Mouse (Mus musculus) heart, embryonic 15.5 days (tissue): ENCODE data around the gene Hsd11b1. TPM values are rescaled to one million over a fixed set of nuclear protein-coding genes. Genes with fewer than 3 reads are reported as not detected.
A peak's percentile ranks its signal among the peaks of the same experiment; 100 is the strongest.

Experiments used
- ATAC-seq: fragments of 200-750 bp; cut with Nextera tagmentation; replicated peaks from 2 replicates; pipeline ENCODE4 v1.8.0; 2017; ENCODE audit warnings: low read depth, moderate TSS enrichment; ENCODE audit not compliant: insufficient number of reproducible peaks, insufficient read depth, low FRiP score
- H3K27ac ChIP-seq: fragments of 300-500 bp; sonication (generic); 2 replicates; pipeline ENCODE4 v1.5.1; 2015; ENCODE audit warnings: mild to moderate bottlenecking, inconsistent platforms
- H3K27me3 ChIP-seq: fragments of 300-500 bp; sonication (generic); 2 replicates; pipeline ENCODE4 v1.6.1; 2015; ENCODE audit warnings: inconsistent platforms
- H3K36me3 ChIP-seq: fragments of 300-500 bp; sonication (generic); 2 replicates; pipeline ENCODE4 v1.6.1; 2015; ENCODE audit warnings: mild to moderate bottlenecking, inconsistent platforms
- H3K4me1 ChIP-seq: fragments of 300-500 bp; sonication (generic); replicated peaks from 2 replicates; pipeline ENCODE4 v1.6.1; 2015; ENCODE audit warnings: inconsistent platforms
- H3K4me2 ChIP-seq: fragments of 300-500 bp; sonication (generic); 2 replicates; pipeline ENCODE4 v1.6.1; 2015; ENCODE audit warnings: inconsistent platforms, mild to moderate bottlenecking, moderate library complexity
- H3K4me3 ChIP-seq: fragments of 300-500 bp; sonication (generic); 2 replicates; pipeline ENCODE4 v1.5.1; 2015; ENCODE audit warnings: mild to moderate bottlenecking, inconsistent platforms
- H3K9ac ChIP-seq: fragments of 300-500 bp; sonication (generic); 2 replicates; pipeline ENCODE4 v1.6.1; 2015; ENCODE audit warnings: mild to moderate bottlenecking, inconsistent platforms
- H3K9me3 ChIP-seq: fragments of 300-500 bp; sonication (generic); replicated peaks from 2 replicates; pipeline ENCODE4 v1.6.1; 2016; ENCODE audit warnings: inconsistent platforms
- WGBS: fragments of 180-500 bp; shearing (Covaris S2); methylation state at CpG from one replicate; pipeline ENCODE4 v1.1.7; 2015; ENCODE audit warnings: mixed read lengths; 5-methylcytosine and 5-hydroxymethylcytosine counted together
- polyA plus RNA-seq: library from polyadenylated mRNA; unstranded; fragments of >200 nt; fragmentation: Nextera tagmentation; extraction: Ambion mirVana; gene quantifications from 2 replicates; pipeline ENCODE4 v1.2.1, GENCODE M21; 2015

Hsd11b1 gene
- polyA plus RNA-seq, 1 experiment from 2014 or later = 1.9 TPM

DNA sequence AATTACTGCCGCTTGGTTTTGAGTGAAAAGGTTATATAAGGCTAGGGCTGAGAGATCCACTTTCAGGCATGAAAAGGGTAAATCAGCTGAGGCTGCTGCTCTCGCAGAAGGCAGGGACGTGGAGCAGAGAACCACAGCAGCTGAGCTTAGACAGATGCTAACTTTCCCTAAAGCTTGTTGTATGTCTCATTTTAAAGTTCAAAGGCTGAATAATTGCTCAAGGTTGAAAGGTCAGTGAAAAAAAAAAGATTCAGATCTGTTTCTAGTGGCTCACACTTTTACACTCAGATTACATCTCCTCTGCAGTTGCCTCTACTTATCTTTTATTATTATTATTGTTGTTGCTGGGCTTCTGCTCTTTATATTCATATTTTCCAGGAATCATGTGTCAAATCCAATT is 38.3 kb downstream of the Hsd11b1 start:
- no peak for ATAC-seq
- no peak overlapping the region for H3K4me3 ChIP-seq
- H3K4me2 ChIP-seq = no peak overlapping the region
- no peak overlapping the region for H3K9ac ChIP-seq
- no peaks in the 10 kb centered on the region for H3K4me1 ChIP-seq
- H3K9me3 ChIP-seq = no peaks in the 10 kb centered on the region
- no peaks in the 10 kb centered on the region for H3K36me3 ChIP-seq
- H3K27me3 ChIP-seq = no peaks in the 10 kb centered on the region
- WGBS = 56% methylated on average over 3 of the region's 3 CpGs
- H3K27ac ChIP-seq = no peak overlapping the region

DNA sequence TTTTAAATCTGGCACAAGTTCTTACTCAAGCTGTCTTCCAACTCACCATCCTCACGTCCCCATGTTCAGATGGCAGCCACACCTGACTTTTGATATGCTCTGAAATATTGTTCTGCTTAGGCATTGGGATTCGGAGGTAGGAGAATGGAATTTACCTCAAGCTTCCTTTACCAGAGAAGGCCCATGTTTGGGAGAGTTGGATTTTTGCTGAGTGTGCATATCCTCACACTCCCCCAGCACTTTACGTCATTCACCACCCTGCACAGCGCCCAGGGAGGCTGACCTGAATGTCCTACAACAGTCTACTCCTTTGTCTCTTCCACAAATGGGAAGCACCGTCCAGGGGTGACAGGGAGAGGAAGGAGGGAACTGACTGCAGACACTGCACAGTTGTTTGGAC is 43.5 kb downstream of the Hsd11b1 start:
- Histone ChIP-seq H3K4me1 (no peaks in the 10 kb centered on the region), H3K9me3 (no peaks in the 10 kb centered on the region), H3K27me3 (no peaks in the 10 kb centered on the region), H3K36me3 (no peaks in the 10 kb centered on the region), H3K27ac (no peak overlapping the region), H3K4me3 (no peak overlapping the region), H3K9ac (no peak overlapping the region), H3K4me2 (no peak overlapping the region)
- ATAC-seq = no peak
- WGBS = 45% methylated on average over 5 of the region's 5 CpGs

DNA sequence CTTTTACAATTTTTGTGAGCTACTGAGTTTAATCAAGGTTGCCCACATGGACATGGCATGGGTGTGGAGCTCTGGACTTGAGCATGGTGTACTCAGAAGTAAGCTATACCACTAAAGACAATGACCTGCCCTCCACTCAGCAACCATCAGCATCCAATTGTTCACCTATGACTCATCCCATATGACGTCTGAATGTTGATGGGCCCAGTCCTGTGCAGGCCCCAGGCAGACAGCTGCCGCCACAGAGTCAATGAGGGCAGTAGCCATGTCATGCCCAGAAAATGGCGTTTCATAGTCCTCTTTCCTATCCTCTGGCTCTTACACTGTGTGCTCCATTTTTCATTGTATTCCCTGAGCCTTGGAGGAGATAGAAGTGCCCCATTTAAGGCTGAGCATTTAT is 47.9 kb downstream of the Hsd11b1 start:
- no peak for ATAC-seq
- Histone ChIP-seq H3K4me2 (no peak overlapping the region), H3K9me3 (no peaks in the 10 kb centered on the region), H3K27me3 (no peaks in the 10 kb centered on the region), H3K4me1 (no peaks in the 10 kb centered on the region; the same call in 1 of the 2 replicates), H3K36me3 (no peaks in the 10 kb centered on the region), H3K4me3 (no peak overlapping the region), H3K27ac (no peak overlapping the region), H3K9ac (no peak overlapping the region)
- 66% methylated on average over 3 of the region's 3 CpGs for WGBS

DNA sequence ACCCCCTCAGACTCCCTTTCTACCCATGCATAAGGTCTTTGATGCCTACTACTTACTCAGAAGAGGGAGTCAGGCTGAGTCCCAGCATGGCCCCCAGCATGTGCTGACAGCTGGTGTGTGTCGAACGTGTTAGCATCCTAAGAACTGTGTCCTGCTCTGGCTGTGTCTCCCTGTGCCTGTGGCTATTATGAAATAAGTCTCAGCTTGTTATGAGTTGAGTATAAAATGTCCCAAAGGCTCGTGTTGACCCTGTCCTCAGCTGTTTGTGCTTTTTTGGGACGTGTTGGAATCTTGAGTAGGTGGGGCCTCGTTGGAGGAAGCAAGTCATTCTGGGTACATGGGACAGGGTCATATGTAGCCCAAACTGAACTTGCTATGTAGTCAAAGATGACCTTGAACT is 49.8 kb downstream of the Hsd11b1 start:
- Histone ChIP-seq H3K27ac (no peak overlapping the region), H3K36me3 (no peaks in the 10 kb centered on the region), H3K4me2 (no peak overlapping the region), H3K27me3 (no peaks in the 10 kb centered on the region), H3K9me3 (no peaks in the 10 kb centered on the region), H3K9ac (no peak overlapping the region), H3K4me3 (no peak overlapping the region), H3K4me1 (no peaks in the 10 kb centered on the region; the same call in 1 of the 2 replicates)
- 60% methylated on average over 5 of the region's 5 CpGs for WGBS
- ATAC-seq = 0 out of 2 replicates have a peak, but pooled peaks have one; percentile 40

DNA sequence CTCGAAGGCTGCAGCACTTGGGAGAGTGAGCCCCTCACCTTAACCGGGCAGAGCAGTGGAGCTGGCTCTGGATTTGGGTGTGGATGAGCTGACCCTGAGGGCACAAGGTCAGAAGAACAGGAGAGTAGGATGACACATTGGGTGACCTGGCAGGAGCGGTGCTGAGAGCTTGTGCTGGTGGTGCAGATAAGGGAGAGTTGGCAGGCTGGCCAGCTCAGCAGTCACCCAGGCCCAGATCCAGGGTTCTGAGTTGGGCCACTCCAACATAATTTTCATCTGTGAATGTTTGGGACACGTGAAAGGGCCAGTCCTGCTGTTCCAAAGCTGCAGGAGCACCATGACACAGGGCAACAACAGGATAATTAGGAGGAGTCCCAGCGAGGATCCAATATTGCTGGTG is 52.5 kb downstream of the Hsd11b1 start:
- Histone ChIP-seq H3K4me1 (no peaks in the 10 kb centered on the region; the same call in 1 of the 2 replicates), H3K27me3 (no peaks in the 10 kb centered on the region), H3K9me3 (no peaks in the 10 kb centered on the region), H3K4me3 (no peak overlapping the region), H3K4me2 (no peak overlapping the region), H3K36me3 (no peaks in the 10 kb centered on the region), H3K9ac (no peak overlapping the region), H3K27ac (no peak overlapping the region)
- WGBS = 56% methylated on average over 5 of the region's 5 CpGs
- ATAC-seq = no peak

DNA sequence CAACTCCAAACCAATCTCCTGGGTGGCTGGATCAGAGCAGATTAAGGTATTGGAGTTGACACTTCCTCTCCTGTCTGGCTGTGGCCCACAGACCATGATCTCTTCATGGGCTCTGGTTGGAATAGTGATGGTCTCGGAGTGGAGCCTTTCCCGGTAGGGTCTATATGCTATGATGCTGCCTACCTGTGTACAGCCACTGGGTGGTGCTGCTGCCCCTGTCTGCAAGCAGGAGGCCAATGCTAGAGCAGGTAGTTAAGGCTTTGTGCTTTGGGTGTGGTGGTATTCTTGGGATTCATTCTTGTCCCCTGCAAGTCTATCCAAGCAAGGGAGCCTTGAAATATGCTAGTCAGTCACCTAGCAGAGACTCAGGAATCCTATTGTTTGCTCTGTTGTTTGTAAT is 55.7 kb downstream of the Hsd11b1 start:
- no peak overlapping the region for H3K4me2 ChIP-seq
- no peaks in the 10 kb centered on the region for H3K4me1 ChIP-seq
- H3K9ac ChIP-seq = no peak overlapping the region
- H3K27me3 ChIP-seq = no peaks in the 10 kb centered on the region
- no peak overlapping the region for H3K4me3 ChIP-seq
- no peak overlapping the region for H3K27ac ChIP-seq
- no peaks in the 10 kb centered on the region for H3K36me3 ChIP-seq
- WGBS = 23% methylated on average over 2 of the region's 2 CpGs
- H3K9me3 ChIP-seq = no peaks in the 10 kb centered on the region
- ATAC-seq = peak; percentile 43; the same call in 1 of the 2 replicates

DNA sequence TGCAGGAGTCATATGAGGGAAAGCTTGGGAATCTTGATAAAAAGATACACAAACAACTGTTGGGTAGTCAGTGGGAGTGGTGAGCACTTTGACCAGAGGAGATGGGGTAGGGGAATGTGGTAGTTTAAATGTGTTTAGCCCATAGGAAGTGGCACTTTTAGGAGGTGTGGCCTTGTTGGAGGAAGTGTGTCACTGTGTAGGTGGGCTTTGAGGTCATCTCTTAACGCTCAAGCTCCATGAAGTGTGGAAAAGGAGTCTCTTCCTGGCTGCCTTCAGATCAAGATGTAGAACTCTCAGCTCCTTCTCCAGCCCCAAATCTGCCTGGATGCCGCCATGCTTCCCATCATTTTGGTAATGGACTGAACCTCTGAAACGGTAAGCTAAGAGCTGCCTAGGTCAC is 56.4 kb downstream of the Hsd11b1 start, which contains the start of gene Lamb3:
Gene Lamb3, plus strand, starts transcription at position 197 of the 400 bp plus-strand sequence.
- Histone ChIP-seq H3K4me3 (no peak within 1 kb of the TSS), H3K36me3 (no peaks in the 10 kb centered on the region), H3K27ac (no peak within 1 kb of the TSS), H3K27me3 (no peaks in the 10 kb centered on the region), H3K9ac (no peak within 1 kb of the TSS), H3K9me3 (no peaks in the 10 kb centered on the region), H3K4me2 (no peak within 1 kb of the TSS), H3K4me1 (no peaks in the 10 kb centered on the region)
- ATAC-seq = no peak
- WGBS = 77% methylated on average over 3 of the region's 3 CpGs

DNA sequence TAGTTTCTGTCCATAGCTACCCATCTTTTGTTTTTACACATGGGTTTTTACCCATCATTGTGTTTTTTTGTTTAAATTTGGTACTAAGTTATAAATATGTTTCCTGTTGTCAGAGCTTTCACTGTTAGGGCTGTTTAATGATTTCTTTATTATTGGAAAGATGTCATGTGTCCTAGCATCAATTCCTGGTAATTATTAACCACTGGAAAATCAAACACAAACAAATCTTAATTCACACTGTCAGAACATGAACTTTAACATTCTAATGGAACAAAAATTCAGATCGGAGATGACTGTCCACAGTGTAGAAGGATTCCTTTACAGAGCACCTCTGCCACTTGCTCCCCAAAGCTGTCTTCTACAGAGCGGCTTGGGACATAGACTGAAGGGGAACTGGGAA is 58.4 kb downstream of the Hsd11b1 start:
- 83% methylated on average over 2 of the region's 2 CpGs for WGBS
- no peaks in the 10 kb centered on the region for H3K9me3 ChIP-seq
- H3K27ac ChIP-seq = no peak overlapping the region
- H3K4me2 ChIP-seq = no peak overlapping the region
- no peaks in the 10 kb centered on the region for H3K4me1 ChIP-seq
- H3K36me3 ChIP-seq = no peaks in the 10 kb centered on the region
- H3K4me3 ChIP-seq = no peak overlapping the region
- H3K27me3 ChIP-seq = no peaks in the 10 kb centered on the region
- ATAC-seq = no peak
- H3K9ac ChIP-seq = no peak overlapping the region

DNA sequence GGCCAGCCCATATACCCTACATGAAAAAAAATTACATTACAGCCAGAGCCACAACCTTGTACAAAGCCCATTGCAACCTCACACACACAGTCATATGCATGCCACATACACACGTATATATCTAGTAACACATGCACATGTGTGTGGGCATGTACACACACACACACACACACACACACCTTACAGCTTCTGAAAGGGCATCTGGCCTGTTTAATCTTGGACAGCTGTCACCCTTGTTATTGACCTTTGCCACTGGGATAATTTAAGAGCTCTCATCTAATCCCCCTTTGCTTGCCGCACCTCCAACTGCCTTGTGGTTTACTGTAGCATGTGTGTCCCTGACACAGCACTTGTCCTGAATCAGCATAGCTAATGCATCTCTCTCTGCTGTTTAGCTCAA is 60.1 kb downstream of the Hsd11b1 start:
- Histone ChIP-seq H3K4me1 (no peaks in the 10 kb centered on the region), H3K4me2 (no peak overlapping the region), H3K36me3 (no peaks in the 10 kb centered on the region), H3K27me3 (no peaks in the 10 kb centered on the region), H3K9me3 (no peaks in the 10 kb centered on the region), H3K4me3 (no peak overlapping the region), H3K9ac (no peak overlapping the region), H3K27ac (no peak overlapping the region)
- no peak for ATAC-seq
- 57% methylated on average over 2 of the region's 2 CpGs for WGBS

DNA sequence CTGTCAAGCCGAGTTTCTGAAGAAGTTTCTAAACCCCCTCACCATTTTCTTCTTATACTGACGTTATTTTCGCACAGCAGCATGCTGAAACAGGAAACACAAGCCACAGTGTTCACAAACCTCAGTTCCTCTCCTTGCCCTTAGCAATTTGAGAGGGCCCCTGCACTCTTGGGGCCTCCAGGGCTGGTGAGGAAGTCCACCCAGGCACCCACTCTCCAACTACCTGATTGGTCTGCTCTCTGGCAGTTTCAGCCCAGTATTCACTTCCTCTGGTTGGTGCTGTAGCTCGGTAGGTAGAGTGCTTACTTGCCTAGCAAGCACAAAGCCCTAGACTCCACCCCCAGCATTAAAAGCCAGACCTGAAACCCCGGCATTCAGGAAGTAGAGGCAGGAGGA is 62.5 kb downstream of the Hsd11b1 start, which contains the start of gene Traf3ip3:
Gene Traf3ip3, minus strand, starts transcription at position 321 of the 396 bp plus-strand sequence.
- peak within 1 kb of the TSS; percentile 39; the same call in 1 of the 2 replicates for H3K27ac ChIP-seq
- H3K9ac ChIP-seq = no peak within 1 kb of the TSS
- no peaks in the 10 kb centered on the region for H3K36me3 ChIP-seq
- H3K4me2 ChIP-seq = peak within 1 kb of the TSS; percentile 12; the same call in 1 of the 2 replicates
- peak within 1 kb of the TSS; percentile 6; the same call in 1 of the 2 replicates for H3K4me3 ChIP-seq
- H3K9me3 ChIP-seq = no peaks in the 10 kb centered on the region
- 0 out of 2 replicates have a peak, but pooled peaks cover 2% of the 10 kb centered on the region for H3K4me1 ChIP-seq
- ATAC-seq = no peak
- H3K27me3 ChIP-seq = no peaks in the 10 kb centered on the region
- WGBS = 61% methylated on average over 5 of the region's 5 CpGs

DNA sequence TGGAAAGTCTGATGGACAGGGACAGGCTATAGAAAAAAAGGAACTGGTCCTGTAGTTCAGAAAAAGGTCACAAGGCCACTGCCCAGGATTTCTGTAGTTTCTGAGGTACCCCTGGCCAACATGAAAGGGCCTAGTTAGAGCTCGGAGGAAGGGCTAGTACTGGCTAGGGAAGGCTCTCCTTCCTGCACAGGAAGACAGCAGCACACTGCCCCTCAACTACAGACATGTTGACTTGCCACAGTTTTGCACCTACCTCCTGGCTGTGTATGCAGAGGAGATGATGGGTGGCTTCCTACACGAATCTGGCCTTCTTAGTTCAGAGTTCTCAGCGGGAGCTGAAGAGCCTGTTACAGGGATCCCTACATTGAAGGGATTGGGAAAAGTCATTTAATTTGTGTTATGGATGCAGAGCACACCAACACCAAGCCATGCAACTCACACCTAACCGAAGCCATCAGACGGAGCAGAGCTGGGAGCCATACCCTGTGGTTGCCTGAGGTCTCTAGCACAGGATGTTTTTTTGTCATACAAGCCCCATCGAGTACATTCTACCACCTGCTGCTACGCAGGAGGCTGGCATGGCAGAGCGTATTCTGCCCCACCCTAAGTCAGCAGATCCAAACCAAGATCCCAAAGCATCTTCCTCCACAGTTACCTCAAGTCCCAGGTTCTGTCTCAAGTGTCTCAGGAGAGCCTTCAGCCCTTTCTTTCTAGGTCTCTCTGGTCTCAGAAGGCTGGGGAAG is 63.1 kb downstream of the Hsd11b1 start:
- 70% methylated on average over 8 of the region's 8 CpGs for WGBS
- Histone ChIP-seq H3K9me3 (no peaks in the 10 kb centered on the region), H3K27me3 (no peaks in the 10 kb centered on the region), H3K4me3 (peak overlapping the region; percentile 6; the same call in 1 of the 2 replicates), H3K27ac (peak overlapping the region; percentile 39; the same call in 1 of the 2 replicates), H3K4me1 (0 out of 2 replicates have a peak, but pooled peaks cover 2% of the 10 kb centered on the region), H3K36me3 (no peaks in the 10 kb centered on the region), H3K9ac (no peak overlapping the region), H3K4me2 (peak overlapping the region; percentile 12; the same call in 1 of the 2 replicates)
- ATAC-seq = no peak

DNA sequence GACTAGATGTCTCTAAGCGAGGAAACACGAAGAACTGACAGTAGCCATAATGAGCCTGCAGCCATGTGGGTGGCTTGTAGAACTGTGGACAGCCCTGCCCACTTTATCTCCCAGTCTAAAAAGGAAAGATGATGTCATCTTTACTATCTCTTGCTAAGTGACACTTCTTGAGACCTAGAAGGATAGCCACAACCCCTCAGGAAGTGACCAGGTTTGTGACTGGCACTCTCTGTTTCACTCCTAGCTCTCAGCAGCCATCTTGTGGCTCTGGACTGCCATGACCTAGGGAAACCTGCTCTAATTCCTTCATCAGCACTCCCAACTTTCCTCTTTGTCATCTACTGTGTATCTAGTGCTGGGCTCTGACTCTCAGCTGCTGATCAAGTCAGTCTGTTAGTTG is 65.6 kb downstream of the Hsd11b1 start:
- WGBS = 74% methylated on average over 2 of the region's 2 CpGs
- no peak for ATAC-seq
- H3K9ac ChIP-seq = no peak overlapping the region
- no peak overlapping the region for H3K4me3 ChIP-seq
- no peaks in the 10 kb centered on the region for H3K9me3 ChIP-seq
- no peak overlapping the region for H3K4me2 ChIP-seq
- H3K4me1 ChIP-seq = 0 out of 2 replicates have a peak, but pooled peaks cover 2% of the 10 kb centered on the region
- no peak overlapping the region for H3K27ac ChIP-seq
- H3K36me3 ChIP-seq = no peaks in the 10 kb centered on the region
- no peaks in the 10 kb centered on the region for H3K27me3 ChIP-seq
